Mouse (Mus musculus) R1 (cell line): ENCODE results near the gene Medag.

Experiments used
- DNase-seq: peaks from one replicate; pipeline ENCODE4 v3.0.0-alpha.2; 2018; ENCODE audit warnings: low read depth, low spot score

Gene Medag

DNA sequence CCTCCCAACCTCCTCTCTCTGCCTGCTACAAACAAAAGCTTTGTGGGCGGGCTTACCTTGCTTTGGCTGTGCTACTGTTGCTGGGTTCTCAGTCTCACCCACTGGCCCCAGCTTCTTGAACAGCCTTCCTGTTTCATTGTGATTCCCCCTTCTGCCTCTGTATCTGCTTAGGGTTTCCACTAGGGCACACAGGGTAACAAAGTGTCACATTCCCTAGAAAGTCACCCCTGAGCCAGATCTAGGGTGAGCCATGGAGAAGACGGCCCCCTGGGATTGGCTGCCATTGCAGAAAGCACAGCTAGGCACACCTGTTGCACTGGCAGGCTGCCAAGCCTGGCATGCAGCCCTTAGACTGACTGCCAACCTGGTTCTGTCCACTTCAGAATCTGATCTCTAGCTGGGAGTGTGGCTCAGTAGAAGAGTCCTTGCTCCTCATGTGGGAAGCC is 17.3 kb downstream of the Medag start:
- no peak for DNase-seq

DNA sequence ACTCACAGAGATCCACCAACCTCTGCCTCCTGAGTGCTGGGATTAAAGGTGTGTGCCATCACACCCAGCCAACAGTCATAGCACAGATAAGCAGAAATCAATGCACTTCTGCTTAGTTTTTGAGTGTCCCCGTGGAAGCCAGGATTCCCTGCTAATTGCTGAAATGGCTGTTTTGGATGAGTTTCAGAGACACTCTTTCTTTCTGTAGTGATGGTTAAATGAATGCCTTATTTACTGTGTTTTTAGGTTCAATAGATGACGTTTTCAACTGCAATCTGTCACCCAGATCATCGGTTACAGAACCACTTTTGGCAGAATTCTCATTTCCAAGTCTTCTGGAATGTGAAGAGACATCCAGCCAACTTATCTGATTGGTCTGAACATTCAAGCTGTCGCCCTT is 18.0 kb downstream of the Medag start:
- no peak for DNase-seq

DNA sequence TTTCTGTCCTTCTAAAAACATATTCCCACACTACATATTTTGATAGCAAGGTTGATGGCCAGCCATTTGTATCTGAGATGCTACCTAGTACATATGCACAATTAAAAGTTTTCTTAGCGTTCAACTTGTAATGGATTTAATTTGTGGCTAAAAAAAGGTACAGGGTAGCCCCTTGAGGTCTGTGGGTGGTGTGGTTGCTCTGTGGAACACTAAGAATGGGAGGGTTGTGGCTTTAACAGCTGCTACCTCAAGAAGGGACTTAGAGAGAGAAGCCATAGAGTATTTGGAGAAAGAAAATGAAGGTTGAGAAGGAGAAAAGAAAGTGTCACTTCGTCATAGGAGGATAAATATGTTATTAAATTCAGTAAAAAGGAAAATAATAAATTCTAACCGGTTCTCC is 19.4 kb downstream of the Medag start:
- no peak for DNase-seq

DNA sequence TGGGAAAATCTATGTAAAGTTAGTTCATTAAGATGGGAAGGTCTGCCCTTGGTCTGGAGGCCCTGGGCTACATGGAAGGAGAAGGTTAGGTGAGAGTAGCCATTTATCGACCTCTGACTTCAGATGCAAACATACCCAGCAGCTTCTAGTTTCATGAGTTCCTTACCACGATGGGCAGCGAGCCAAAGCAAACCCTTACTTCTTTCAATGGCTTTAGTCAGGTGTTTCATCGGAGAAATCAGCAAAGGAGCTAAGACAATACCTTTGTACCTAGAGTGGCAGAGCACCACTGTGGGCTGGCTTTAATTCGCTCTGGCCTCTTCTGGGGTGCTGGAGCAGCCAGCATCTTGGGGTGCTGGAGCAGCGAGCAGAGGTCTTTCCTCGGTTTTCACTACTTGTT is 22.1 kb downstream of the Medag start:
- no peak for DNase-seq

DNA sequence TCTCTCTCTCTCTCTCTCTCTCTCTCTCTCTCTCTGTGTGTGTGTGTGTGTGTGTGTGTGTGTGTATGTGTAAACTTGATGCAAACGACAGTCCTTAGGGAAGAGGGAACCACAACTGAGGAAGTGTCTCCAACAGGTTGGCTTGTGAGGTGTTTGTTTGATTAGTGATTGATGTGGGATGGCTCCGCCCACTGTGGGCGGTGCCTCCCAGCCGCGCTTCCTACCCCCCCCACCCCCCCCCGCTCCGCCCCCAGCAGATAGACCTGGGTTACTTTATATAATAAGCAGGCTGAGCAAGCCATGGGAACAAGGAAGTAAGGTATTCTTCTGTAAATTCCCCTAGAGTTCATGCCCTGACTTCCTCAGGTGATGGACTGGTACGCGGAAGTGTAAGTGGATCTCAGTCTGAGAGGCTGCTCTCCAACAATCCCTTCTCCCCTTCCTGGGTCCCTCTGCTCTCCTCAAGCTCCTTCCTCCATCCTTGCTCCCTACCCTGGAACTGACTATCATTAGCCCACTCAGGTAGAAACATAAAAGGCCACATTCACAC is 22.7 kb downstream of the Medag start:
- peak; percentile 24 for DNase-seq

DNA sequence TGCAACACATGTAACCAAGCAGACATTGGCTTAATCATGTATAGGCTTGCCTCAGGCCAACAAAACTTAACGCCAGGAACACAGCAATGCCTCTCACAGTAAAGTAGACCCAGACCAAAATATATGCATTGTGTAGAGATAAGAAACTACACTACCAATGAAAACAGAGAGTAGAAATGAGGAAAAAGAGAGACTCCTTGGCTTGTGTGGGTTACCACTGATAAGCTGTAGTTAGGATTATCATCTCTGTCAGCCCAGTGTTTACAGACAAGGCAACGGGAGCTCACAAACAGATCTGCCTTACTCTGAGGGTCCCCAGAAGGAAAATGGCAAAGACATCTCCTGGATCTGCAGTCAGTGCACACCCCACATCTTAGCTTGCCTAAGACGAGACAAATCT is 25.0 kb downstream of the Medag start:
- no peak for DNase-seq

DNA sequence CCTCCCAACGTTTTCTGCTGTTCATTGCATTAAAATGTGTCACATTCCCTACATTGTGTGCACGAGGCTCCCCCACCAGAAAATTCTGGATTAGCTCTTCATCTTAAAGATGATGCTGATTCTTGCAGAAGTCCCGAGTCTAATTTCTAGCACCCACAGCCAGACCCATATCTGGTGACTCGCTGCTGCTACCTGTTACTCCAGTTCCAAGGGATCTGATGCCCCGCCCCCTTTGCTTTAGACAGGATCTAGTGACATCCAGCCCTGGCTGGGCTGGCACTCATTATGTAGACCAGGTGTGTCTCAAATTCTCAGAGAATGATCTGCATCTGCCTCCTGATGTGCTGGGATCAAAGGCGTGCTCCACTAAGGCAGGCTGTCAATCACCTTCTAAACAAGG is 25.6 kb downstream of the Medag start:
- DNase-seq, result no peak

DNA sequence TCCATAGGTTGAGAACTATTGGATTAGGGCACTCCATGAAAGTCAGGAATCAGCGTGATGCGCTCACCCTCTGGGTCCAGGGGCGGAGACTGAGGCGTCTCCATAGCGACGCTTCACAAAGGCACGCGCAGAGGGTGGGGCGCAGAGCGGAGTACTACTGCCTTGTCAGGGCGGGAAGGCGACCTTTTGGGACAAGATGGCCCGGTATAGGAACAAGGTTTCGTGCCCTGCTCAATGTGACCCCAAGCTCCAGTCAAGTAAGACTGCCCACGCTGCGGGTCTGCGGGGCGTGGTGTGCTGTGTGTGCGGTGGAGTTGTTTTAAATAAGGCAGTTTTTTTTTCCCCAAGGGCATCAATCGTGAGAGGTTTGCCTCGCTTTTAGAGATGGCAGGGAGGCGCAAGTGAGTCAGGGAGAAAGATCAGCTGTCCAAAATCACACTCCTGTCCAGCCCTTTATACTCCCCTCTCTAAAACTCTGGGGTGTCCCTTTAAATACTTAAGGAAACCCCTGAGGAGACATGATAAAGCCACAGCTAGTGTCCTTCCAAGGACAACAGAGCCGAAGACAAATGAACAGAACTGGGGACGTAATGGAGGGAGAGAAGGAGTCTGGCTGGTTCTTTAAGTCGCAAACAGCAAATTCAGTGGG is 28.1 kb downstream of the Medag start, which contains the start of gene Tex26:
Tex26 (plus strand) TSS at position 130 of the 649 bp plus-strand sequence.
- DNase-seq, result peak; percentile 91

DNA sequence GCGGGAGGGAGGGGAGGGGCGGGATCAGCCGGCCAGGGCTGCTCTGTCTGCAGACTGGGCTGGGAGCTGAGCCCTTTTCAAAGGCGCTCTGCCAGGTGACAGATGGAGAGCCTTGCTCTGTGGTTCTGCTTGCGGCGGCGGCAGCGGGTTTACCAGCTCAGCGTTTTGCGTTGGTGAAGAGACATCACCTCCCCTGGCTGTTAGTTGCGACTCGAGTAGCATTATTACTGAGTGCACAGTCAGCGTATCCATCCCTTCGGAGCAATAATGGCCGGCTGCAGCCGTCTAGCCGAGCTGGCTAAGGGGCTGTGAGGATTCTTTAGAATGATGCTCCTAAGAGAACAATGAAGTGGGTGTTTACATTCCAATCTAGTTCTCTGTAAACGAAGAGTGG is 28.6 kb downstream of the Medag start:
- DNase-seq, result peak; percentile 49

DNA sequence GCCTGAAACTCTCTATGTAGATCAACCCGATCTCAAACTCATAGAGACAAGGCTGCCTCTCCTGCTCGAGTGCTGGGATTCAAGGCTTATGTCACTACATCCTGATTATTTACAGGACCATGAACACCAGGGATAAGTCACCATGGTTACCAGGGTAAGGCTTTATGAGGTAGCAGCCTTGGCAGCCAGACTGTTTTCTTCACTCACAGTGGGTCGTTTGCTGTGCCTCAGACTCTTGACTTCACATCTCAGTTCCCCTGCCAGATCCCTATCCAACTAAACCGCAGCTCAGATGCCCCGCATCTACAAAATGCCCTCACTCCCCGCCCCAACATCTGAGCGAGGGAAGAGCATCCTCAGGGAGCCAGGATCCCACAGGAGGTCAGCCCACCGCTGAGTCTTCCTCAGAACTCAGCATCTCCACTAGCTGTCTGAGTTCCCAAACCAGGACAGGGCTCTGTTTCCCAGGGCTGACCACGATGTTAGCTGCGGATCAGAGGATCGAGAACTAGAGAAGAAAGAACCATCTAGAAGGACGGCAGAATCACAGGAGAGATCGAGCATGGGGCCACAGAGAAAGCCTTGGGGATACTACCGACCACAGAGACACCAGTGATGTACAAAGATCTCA is 30.2 kb downstream of the Medag start:
- DNase-seq, result peak; percentile 21

DNA sequence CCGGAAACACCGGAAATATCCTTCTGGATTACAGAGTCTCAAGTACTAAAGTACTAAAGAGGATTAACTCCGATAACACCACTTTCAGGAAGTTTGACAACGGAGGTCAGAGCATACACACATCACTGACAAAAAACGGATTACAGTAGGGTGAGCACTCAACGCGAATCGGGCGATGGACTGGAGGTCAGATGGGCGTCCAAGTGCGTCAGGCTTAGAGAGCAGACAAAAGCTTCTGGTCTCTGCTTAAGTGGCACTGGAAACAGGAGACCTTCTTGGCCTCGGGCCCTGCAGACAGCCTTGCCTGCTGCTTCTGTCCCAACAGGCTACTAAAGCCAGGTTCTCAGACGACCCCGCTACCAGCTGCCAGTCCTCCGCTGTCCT is 30.7 kb downstream of the Medag start:
- DNase-seq, result no peak

DNA sequence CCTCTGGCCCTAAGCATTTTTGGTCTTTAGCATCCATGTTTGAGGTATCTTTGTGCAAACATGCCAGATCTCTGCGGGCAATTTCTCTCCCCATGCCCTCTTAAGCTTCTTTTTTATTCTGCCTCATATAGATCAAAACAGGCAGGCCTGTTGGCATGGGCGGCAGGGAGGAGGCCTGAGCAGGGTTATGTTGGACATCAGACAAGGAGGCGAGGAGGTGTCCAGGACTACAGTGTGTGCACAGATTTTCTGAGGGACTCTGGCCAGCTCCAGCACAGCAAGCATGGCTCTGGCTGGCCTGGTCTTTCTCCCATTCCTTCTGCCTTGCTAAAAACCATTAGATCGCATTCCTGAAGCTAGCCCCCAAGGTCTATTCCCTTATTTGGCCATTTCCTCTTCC is 32.9 kb downstream of the Medag start:
- no peak for DNase-seq

DNA sequence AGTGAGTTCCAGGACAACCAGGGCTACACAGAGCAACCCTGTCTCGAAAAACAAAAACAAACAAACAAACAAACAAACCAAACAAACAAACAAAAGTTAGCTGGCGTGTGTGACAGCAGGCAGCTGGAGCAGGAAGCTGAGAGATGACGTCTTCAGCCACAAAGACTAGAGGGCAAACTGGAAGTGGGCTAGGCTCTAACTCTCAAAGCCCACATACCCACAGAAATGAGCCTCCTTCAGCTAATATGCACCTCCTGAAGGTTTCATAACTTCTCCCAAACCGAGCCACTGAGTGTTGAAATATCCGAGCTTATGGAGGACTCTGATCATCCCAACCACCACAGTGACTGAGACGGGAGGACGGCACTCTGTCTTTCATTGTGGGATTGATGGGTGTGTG is 34.9 kb downstream of the Medag start:
- no peak for DNase-seq

DNA sequence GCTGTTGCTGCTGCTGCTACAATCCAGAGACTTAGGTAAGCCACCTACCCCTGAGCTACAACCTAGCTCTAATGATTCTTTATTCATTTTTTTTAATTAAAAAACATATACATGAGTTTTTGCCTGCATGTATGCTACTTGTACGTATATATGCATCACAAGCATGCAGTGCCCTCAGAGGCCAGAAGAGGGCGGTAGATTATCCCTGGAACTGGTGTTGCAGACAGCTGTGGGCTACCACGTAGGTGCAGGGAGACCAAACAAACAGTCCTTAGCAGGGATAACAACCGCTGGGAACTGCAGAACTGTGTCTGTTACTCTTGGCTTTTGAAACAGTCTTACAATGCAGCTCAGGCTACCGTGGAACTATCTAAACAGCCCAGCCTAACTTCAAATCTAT is 36.2 kb downstream of the Medag start:
- peak; percentile 75 for DNase-seq

DNA sequence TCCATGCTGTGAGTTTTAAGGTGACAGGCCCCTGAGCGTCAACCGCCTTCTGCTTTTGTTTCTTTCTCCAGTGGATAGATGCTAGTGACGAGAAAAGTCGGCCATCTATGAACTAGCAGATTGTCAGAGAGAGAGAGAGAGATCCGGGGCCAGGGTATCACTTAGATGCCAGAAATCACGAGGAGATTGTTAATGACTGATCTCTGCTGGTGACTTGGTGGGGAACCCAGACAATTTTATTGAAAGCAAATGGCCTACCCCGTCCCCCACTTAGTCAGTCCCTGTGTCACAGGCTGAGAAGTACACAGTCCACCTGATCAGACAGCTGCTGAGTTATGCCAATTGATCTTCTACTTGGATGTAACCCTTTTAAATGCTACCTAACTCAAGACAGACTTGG is 37.9 kb downstream of the Medag start:
- DNase-seq, result no peak

DNA sequence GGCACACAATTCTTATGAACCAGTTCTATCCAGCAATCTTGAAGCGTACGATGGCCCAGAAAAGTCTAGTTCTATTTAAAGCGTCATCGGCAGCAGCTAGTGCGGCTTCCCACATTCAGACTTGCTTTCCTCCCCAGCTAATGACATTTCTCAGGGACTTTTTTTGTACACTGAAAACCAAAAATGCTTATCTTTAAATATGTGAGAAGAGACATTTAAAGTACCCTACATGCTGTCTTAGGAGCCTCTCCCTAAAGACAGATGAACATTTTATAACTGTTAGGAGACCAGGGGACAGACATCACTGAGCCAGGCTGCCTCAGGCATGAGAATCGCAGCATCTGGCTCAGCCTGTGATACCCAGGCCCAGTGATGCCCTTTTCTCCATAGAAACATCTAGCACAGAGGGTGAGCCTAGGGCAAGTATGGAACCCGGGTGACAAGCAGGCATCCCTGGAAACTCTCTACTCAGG is 39.7 kb downstream of the Medag start:
- DNase-seq, result no peak

DNA sequence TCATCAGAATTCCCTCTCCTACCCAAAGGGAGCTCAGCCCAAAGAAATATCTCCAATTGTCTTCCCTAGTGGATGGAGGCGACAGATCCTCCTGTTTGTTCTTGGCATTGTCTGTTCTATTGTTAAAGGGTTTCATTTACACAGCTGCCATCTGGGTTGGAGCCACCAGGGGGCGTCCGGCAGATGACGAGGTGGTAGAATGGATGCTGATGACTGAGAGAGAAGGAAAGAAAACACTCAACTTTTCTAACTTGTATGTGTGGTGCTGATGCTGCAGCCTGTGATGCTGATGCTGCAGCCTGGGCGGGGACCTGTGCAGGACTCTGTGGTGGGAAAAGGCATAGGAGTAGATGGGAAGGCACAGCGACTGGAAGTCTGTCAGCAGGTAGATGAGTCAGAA is 42.7 kb downstream of the Medag start:
- peak; percentile 76 for DNase-seq

DNA sequence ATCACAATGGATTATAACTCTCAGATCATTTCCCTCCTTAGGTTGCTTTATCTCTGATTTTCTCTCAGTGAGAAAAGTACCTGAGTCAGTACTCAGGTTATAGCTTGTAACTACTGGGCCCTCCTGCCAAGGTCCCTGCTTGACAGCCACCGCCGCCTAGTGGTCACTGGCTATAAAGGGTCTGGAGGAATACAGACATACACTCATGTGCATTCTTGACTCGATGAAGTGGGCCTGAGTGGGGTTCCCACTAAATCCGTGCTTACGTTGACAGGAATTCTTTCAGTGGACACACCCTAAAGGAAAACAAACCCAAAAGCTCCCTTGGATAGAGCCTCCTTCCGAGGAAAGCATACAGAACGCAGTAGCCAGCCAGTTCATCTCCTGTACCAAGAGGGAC is 45.0 kb downstream of the Medag start:
- DNase-seq, result peak; percentile 73

DNA sequence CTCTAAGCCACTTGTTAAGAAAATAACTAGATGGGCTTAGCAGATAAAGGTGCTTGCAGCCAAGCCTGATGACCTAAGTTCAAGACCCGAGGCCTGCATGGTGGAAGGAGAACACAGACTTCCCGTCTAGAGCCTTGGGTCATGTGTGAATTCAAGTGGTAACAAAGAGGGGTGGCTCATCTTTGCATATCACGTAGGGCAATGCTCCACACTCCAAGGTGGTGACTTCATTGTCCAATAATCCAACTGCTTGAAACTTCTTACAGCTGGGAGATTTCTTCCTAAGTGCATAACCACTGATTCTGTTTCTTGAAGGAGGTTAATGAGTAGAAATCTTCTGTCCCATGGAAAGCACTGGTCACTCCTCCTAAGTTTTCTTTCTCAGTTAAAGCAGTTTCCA is 50.5 kb downstream of the Medag start:
- DNase-seq, result no peak

DNA sequence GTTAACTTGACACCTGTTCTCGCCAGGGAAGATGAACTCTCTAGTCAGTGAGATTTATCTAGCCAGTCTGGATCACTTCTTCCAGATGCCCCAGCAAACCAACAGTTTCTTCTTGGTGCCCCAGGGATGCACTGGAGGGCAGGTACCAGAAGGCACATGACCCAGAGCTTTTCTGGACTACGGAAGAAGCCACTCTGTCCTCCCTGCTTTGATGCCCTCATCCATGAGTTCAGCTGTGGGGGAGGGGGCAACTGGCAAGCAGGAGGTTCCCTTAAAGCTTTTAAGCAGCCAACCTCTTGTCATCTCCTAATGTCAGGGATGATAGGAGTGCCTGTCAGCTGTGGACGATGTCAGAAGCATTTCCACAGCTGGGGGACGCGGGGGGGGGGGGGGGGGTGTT is 53.8 kb downstream of the Medag start:
- DNase-seq, result no peak

DNA sequence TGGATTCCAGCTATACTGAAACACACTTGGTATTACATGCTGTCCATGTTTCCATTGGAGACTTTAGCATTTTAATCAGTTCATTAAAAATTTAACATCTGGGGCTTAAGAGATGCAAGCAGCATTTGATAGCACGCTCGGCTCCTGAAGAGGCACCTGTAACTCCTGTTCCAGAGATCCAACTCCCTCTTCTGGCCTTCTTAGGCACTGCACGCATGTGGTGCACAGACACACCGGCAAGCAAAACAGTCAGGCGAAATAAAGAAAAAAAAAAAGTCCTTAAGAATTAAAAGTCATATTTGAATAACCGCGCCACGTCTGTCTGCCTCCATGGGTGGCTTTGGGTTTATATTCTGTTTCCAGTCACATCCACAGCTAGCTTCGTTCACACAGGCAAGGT is 62.6 kb downstream of the Medag start:
- DNase-seq, result peak; percentile 75

DNA sequence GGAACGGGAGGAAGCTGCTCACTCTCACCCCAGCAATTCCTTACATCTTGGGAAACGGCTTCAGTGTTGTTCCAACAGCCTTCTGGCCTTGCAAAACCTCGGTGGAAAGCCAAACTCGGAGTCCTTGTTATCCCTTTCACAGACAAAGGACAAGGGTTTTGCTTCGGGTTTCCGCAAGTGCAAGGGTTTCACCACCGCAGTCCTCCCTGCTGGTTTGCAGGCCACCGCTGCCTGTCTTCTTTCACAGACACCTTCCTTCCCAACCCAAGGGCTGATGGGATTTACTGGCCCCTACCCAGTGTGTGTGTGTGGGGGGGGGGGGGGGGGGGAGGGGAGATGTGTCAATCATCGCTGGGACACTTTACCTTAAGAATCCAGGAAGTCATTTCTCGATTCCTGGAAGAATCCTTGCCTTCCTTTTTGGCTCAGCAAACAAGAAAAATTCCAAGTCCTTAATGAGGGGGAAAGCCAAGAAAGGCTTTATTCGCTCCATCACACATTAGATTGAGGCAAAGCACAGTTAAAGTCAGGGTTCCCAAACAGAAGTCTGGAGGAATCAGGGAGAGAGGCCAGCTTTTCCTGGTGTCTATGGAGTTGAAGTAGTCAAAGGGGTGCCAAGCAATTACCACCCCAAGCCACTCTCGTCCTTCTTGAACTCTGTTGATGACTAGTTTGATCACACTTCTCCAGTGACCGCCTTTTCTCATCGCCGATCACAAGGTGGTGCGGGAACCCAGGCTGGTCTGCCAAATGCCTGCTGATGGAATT is 63.3 kb downstream of the Medag start:
- DNase-seq, result peak; percentile 30
